Mouse (Mus musculus) testis, postnatal 14 days (tissue): ENCODE measurements around the gene Cd93.

Experiments used
- DNase-seq: peaks from one replicate; pipeline ENCODE4 v3.0.0; 2021; ENCODE audit warnings: low spot score

Cd93 gene

DNA sequence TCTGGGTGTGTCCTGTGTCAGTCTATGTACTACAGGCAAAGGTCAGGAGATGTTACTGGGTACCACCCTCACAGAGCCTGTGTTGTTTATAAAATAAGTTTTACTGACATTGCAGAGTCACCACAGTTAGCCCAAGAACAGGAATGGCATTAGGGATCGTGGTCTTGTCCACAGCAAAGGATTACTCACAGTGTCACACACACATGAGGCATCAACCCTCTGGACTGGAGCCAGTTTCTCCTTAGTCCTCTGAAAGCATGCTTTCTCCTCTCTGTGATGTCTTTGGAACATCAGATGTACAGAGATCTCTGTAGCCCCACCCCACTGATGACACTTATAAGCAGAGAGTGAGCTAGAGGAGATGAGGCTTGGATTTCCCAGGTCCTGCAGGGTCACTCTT, 41.1 kb downstream of the Cd93 start:
- DNase-seq: no peak

DNA sequence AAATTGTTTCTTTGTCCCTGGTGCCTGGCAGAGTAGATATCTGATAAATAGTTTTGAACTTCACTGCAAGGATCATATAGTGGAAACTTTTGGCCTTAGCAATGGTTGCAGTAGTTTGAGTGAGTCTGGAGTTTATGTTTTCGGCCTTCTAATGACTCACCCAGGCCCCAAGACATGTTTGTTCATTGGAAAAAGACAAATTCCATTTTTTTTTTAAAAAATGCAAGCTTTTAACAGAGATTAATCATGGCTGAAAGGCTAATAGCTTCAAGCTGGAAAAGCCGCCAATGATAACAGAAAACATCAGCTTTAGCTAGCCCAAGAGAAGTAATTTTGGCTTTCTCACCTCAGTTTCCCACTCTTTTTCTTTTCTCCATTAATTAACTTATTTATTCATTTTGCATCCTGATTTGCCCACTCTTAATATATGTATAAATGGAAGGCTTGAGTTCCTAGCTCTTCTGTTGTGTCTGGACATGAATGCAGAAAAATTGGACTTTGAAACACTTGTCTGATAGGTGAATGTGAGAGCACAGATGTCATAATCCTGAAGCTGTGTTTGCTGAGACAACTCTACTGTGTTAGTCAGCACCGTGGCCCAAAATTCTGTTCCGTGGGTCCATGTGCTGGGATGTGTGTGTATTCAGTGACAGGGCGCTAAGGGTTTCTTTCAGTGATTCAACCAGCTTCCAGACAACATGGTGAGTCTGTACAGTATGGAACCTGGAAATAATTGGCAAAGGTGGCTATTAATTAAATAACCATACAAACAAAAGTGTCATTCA, 44.3 kb downstream of the Cd93 start:
- no peak for DNase-seq

GRCm38 (mm10) chr2:148397784-148398100, 45.6 kb downstream of the Cd93 start:
- DNase-seq: no peak

DNA sequence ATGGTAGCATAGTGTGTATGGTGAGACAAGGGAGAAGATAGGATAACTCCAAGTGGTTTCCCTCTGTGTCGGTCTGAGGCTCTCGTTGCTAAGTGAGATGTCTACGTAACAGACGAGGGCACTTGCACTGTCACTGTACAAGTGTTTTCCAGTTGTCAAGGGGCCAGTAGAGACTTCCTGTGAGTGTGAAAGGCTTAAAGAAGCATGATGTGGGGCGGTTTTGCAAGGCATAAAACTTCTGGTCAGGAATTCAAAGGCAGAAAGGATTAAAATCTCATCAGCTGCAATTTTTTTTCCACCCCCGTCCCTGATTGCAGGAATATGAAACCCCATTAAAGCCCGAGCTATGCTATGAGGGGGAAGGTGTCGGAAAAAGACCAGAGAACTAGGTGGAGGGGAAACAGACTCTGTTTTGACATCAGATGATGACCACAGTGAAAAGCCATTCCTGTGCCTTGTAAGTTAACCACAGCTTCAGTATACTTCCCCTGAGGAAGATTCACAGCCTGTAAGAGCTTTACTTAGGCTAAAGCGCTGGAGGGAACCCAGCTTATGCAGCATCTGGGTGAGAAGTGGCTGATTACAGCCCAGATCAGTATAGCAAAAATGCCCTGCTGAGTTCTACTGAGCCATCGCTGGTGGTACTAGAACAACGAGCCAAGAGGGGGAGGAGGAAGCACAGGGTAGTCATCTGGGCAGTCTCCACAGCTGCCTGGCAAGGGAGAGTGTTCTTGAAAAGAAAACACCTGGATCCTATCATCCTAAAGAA, 46.2 kb downstream of the Cd93 start:
- DNase-seq: no peak

DNA sequence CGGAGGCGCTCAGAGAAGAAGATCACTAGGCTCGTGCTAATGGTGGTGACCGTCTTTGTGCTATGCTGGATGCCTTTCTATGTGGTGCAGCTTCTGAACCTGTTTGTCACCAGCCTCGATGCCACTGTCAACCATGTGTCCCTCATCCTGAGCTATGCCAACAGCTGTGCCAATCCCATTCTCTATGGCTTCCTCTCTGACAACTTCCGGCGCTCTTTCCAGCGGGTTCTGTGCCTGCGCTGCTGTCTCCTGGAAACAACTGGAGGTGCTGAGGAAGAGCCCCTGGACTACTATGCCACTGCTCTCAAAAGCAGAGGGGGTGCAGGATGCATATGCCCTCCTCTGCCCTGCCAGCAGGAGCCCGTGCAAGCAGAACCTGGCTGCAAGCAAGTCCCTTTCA, 47.2 kb downstream of the Cd93 start:
- DNase-seq: no peak

DNA sequence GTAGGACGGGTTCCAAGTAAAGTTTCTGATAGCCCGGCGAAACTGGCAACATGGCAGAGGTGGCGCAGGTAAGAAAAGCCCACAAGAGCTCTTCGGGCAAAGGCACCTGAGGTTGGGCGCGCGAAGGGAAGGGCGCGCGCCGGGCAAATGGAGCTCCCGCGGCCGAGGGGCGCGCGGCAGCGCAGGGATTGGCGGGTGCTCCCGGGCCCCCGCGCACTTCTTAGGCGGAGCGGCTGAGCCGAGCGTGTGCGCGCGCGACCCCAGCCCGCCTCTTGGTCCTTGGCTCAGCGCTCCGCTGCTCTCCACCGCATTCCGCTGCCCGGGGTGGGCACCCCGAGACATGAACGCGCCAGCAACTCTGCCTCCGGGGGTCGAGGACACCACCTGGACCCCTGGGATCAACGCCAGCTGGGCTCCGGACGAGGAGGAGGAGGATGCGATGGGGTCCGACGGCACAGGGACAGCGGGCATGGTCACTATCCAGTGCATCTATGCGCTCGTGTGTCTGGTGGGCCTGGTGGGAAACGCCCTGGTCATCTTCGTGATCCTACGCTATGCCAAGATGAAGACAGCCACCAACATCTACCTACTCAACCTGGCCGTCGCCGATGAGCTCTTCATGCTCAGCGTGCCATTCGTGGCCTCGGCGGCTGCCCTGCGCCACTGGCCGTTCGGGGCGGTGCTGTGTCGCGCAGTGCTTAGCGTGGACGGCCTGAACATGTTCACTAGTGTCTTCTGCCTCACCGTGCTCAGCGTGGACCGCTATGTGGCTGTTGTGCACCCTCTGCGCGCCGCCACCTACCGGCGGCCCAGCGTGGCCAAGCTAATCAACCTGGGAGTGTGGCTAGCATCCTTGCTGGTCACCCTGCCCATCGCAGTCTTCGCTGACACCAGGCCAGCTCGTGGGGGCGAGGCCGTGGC, 48.0 kb downstream of the Cd93 start, which contains the start of gene Sstr4:
TSS of gene Sstr4 (plus strand) at position 214 of the 921 bp plus-strand sequence.
- DNase-seq: no peak

DNA sequence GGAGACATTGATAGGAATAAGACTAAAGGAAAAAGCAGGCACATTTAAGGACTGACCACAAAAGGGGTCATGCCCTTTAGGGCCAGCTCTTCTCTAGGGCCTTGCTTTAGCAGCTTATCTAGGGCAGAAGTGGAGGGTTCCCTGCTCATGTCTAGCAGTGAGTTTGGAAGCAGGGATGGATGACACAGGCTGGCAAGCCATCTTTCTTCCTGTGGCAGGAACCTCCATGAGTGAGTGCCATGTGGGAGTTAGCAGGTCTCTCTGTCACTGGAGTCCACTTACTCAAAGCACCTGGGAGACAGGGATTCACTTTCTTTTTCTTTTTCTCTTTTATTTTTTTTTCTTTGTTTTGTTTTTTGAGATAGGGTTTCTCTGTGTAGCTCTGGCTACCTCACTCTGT, 49.5 kb downstream of the Cd93 start:
- DNase-seq: no peak

- DNase-seq: no peak
Measured at GRCm38 (mm10) chr2:148393149-148393548, 50.2 kb downstream of the Cd93 start.

DNA sequence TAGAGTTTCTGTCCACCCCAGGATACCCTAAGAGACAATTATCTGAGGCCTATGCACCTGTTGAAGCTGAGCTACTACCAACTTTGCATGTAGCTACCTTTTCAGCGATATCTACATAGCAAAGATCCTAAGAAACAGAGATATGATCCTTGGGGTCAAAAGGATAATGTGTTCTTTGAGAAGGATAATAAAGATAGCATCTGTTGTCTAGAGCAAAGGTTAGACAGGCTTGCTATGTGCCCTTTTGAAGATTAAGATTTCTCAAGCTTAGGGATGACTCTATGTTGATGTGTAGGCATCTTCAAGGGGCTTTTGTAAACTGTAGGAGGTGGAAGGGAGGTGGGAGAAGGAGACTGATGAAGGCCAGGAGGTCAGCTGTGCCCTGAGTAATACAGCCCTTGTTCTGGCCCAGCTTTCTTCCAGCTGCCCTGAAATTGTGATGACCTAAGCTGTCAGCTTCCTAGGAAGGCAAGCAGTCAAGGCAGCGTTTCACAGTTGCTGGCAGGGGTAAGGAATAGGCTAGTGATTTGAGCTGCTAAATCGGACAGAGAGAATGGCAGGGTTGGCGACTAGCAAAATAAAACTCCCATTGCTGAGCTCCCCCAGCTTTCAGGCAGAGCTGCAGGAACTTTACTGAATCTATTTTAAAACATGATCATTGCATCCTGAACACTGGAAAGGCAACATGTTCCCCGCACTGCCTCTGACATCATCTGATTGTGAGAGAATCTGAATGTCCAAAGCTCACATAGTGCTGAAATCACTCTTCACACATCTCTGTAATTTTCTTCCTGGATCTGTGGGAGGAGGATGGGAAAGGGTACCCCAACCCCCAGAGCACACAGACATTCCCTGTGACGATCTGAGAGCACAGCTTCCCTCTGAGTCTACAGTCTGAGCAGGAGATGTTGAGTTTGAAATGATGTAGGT, 55.4 kb downstream of the Cd93 start:
- no peak for DNase-seq

DNA sequence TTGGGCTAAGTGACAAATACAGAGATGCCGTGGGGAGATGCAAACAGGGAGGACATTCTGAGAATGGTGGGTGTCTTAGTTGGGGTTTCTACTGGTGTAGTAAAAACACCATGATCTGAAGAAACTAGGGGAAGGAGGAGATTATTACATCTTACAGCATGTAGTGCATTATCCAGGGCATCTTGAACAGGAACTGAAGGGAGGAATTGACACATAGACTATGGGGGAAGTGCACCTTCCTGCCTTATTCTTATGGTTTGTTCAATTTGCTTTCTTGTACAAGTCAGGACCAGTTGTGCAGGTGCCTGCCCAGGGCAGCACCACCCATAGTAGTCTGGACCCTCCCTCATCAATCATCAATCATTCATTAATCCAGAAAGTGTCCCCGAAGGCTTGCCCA, 56.4 kb downstream of the Cd93 start:
- no peak for DNase-seq
